Mouse (Mus musculus) urinary bladder, postnatal 4 days (tissue): ENCODE measurements around the gene Tas2r144.

Experiments used
- DNase-seq, 2 experiments: peaks; one replicate each; pipeline ENCODE4 v3.0.0; 2021 to 2022; ENCODE audit warnings: low spot score in 2 of 2

Gene Tas2r144

DNA sequence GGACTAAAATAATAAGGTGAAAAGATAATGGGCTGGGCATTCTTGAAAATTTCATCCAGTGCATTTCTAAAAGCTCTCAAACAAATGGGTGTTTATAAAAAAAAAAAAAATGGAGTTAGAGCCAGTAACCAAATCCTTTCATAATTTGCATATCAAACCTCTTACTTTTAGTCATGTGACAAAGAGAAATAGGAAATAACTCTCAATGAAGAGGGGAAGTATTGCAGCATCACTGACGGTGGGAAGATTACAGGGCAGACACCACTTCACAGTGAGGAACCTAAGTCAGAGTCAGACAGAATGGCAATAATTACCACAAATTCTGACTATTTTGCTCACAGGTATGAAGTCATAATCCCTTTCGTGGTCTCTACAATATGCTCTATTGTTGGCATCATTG, at the start of gene Tas2r144:
Gene Tas2r144, plus strand, starts transcription at position 301 of the 400 bp plus-strand sequence.
- DNase-seq = no peak

DNA sequence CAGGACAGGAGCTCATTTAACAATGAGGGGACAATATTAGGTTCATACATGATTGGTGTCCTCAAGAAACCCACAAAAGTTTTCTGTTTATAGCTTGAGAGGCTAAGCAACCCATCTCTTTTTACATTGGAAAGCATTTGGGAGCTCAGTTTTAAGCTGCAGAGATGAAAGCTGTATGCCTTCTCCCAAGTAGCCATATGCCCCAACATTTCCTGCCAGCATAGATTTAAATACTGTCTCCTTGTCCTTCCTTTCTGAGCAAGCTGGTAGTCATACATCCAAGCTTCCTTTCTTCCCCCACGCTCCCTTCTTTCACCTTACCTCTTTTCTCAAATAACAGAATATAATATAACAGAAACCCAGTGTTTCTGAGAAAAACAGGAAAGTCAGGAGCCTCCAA, 32.7 kb upstream of the Tas2r144 start:
- no peak for DNase-seq

DNA sequence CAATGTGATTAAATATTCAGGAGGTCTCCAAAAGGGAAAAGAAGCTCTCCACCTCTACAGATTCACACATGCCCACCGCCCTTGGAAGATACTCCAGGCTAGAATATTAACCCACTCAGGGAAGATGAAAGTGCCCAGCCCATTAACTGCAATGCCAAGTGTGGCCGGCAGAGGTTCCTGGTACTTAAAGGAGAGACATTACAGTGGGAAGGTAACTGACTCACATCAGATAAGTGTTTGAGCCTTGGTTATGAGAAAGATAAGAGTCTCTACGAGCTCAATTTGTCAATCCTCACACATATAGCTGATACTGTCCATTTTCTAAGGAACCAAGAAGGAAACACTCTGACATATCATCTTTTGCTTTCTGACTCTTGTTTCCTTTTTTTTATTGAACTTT, 28.9 kb upstream of the Tas2r144 start:
- no peak for DNase-seq

DNA sequence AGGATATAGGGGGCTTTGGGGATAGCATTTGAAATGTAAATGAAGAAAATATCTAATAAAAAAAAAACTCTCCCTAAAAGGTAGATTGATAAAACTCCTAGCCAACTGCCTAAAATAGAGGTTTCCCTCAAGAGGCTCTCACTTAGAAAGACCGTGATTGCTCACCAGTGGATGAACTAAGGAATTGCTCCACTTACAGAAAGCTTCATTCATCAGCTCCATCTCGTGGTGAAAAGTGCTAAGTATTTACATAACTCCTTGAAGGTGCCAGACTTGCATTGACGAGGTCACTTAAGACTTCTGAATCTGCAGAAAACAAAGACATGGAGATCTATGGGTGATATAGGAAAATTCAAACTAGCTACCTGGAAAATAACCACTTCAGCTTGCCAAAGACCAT, 17.4 kb upstream of the Tas2r144 start:
- DNase-seq = no peak

DNA sequence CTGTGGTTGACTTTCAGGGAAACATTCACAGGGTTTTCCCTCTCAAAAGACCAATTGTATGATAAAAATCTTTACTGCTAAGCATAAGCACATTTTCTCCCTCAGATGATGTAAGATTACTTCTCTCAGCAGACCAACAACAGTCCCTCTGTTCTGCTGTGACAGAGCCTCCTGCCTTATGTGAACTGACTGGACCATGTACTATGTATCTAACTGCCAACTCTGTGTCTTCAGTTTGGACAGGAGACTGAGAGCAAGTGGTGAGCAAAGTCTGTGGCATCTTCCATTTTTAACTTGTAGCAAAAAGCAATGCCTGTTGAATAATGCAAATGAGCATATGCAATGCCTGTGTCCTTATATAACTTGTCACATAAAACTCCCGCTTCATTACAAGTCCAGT, 15.6 kb upstream of the Tas2r144 start:
- no peak for DNase-seq

DNA sequence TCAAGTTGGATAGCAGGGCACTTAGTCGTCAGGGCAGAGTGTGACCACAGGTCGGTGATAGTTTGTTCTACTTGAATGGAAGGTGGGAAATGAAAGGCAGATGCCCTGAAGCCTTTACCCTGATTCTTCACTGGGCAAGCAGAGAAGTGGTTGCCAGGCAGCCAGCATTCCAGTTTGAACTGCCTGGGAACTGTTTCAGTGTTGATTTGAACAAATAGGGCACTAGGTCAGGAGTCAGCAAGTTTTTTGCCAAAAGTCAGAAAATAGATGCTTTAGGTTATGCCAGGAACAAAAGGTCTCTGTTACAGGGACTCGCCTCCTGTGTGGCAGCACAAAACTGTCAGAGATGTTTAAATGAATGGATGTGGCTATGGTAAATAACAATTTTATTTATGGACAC, 7.2 kb downstream of the Tas2r144 start:
- DNase-seq = no peak

DNA sequence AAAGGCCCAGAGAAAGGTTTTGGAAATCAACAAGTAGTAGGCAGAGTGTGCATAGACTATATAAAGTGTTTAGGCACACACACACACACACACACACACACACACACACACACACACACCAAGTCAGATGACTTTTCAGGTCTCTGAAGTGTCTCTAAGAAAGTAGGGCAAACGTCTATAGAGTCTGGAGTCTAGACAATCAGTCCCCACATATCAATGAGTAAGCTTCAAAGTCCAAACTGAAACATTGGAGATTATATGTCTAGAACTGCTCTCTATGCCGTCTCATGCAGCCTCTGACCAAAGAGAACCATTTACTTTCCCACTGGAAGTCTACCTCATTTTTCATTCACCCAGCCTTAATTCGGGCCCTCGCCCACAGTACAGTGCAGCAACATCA, 9.9 kb downstream of the Tas2r144 start:
- DNase-seq = no peak

DNA sequence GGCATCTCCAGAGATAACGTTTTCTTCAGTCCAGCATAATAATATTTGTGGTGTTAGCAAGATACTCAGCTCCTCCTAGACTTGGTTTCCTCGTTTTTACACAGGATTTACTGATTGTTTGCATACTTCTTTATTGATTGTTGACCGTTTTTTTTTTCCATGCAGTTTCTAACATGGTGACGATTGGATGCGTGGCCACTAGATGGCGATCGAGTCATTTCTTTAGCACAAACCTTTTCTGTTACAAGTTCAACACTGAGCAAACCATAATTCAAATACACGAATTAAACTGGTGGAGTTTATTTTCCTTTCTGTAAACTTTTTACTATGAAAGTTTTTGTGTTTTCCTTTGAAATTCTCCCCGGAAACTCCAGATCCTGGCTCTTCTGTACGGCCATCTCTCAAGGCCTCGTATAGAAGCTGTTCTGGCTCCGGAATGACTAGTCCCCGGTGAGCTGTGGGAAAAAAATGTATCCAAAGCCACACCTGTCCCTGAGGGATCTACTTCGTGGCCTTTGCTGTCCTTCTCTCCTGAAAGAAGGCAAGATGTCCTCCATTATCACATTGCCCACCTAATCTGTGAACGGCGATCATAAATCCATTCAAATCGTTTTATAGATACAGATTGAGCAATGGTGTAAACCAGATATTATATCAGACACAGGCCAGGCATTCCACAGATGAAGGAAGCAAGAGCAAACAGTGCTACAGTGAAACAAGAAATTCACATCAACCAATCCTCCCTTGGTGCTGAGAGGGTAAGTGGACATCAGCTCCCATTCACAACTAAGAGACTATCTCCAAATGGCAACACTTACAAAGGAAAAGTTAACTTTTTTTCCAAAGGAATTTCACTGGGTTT, 12.3 kb downstream of the Tas2r144 start:
- DNase-seq = peak in 1 of 2 experiments; percentile 65

DNA sequence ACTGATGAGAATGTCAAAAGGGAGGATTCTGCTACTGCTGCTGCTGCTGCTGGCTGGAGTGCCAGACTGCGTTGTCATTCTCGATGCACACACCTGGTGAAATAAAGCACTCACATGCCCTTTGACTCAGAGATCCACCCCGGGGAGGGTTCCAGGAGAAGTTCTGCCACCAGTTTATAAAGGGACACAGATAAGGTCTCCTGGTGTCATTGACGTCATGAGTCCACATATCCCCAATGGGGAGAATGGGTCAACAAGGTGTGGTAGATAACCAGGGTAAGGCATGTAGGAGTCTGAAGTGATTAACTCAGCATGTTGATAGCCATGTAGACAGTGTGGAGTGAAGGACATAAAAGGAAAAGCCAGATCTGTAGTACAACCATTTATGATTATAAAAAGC, 14.5 kb downstream of the Tas2r144 start:
- DNase-seq = no peak

DNA sequence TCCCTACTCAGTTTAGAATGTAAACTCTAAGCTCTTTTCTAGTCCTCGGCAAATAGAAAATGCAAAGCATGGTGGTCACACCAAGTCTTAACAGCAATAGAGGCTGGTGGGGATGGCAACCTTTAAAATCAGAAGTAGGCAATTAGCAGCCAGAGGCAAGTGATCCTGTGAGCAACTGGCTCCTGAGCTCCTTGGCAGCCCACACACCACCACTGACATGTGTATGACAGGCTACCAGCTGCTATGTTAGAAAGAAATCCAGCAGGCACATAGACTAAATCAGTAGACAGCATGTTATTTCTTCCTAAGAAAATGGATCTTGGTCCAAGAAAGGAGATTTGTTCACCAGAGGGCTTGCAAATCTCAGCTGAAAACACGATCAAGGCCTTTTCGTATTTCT, 16.1 kb downstream of the Tas2r144 start:
- DNase-seq = no peak

DNA sequence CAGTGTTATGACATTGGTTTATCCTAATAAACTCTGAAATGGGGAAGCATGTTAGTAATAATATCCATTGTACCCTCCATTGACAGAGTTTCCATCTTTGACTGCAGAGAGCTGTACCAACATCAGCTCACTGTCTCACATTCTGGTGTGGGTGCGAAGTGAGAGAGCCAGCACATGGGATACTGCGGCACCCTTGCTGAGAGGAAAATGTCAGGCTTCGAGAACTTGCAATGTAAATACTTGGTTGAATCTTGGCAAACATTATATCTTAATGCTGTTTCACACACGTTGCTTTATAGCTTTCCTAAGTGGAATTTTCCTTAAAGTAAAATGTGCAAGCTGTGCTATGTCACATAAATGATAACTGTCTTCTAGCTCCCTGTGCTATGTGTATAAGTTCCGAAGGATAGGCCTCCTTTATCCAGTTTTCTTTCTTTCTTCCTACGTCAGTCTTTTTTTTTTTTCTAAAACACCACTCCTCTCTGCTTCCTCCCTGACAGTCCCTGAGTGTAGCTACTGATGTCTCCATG, 22.2 kb downstream of the Tas2r144 start:
- no peak for DNase-seq

DNA sequence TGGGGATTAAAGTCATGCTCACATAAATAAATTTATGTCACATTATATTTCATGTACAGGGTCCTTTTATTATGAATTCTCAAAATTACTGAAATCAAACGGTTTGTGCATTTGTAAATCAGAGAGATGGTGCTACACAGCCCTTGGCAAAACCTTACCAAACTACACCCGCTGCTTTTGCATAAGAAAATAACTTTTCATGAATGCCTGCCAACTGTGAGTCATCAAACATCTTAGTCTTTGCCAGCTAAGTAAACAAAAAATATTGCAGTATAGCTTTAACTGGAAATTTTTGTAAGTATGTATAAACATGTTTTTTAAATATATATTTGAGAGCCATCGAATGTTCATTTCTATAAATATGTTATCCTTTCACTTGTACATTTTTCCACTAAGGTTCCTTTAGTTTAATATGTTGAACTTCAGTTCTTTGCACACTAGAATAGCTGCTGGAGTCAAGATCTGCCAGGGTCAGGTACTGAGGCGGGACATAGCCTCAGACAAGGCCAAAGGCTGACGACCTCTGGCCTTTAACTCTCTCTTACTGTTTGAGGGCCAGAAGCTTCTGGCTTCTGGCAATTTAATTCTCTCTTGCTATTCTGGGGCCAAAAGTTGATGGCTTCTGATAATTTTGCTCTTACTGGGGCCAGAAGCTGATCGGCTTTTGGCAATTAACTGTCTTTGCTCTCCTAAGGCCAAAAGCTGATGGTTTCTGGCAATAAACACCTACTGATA, 26.4 kb downstream of the Tas2r144 start:
- DNase-seq = no peak

DNA sequence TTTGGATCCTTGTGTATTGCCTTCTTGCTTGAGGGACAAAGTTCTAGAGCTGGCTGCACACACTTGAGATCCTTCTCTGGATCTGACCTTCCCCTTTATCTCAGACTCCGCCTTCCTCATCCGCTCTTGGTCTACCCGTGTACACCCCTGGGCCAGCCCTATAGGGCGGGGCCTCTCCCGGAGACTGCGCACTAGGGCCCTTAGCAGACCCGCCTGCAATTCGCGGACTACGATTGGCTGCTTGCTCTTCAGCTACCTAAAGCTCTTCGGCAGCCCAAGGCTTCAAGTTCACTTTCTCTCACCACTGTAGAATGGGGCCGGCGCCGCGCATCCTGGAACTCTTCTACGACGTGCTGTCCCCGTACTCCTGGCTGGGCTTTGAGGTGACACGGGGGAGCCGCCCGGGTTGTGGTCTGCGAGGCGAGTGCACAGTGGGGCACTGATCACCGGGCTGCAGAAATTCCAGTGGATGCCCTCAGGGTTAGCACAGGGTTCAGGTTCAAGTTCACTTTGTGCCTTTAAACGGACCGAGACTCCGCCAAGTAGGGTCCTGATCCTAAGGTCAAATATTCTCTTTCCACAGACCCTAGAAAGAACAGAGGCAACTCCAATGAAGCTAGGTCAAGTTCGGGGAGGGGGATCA, 30.7 kb downstream of the Tas2r144 start, which contains the start of gene Gstk1:
Gene Gstk1, plus strand, starts transcription at position 225 of the 643 bp plus-strand sequence.
- DNase-seq = peak; percentile 69 to 75

DNA sequence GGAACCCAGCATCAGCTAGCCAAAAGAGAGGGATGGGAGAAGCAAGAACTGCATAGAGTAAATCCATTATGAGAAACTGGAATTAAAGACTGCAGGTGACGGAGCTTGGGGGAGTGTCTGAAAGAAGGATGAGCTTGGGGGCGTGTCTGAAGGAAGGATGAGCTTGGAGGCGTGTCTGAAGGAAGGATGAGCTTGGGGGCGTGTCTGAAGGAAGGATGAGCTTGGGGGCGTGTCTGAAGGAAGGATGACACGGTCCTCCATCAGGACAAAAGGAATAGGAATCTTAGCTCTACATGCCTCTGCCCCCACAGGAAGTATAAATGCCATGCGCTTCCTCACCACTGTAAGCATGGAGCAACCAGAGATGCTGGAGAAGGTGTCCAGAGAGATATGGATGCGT, 32.0 kb downstream of the Tas2r144 start:
- no peak for DNase-seq

DNA sequence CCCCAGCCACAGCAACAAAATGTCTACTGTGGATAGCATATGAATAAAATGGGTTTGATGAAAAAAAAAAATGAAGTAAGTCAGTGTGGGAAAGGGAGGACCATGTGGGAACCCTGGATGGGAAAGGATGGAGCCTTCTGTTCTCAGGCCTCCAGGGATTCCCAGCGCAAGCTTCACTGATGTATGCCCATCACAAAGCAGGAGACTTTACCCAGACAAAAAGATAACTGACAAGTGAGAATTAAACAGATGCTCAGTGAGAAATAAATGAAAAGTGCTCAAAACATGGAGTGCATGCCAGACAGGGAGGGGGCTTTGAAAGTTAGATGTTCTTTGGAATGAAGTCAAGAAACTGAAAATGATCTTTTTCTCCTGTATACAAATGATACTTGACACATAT, 32.9 kb downstream of the Tas2r144 start:
- DNase-seq = no peak

DNA sequence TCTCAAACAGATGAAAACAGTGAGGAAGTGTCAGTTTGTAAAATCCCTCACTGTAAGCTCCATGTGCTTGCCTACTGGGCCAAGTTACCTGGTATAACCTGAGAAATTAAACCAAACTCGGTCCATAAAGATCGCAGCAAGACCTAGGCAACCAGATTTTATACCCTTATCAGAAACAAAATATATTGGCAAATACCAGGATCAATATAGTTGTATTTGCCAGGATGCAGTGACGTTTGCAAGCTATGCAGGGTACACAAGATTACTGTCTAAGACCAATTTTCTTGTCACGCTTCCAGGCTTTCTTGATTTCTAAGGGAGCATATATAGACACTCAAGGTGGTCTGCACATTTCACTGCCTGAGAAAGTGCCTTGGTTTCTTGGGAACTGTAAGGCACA, 36.7 kb downstream of the Tas2r144 start:
- no peak for DNase-seq

DNA sequence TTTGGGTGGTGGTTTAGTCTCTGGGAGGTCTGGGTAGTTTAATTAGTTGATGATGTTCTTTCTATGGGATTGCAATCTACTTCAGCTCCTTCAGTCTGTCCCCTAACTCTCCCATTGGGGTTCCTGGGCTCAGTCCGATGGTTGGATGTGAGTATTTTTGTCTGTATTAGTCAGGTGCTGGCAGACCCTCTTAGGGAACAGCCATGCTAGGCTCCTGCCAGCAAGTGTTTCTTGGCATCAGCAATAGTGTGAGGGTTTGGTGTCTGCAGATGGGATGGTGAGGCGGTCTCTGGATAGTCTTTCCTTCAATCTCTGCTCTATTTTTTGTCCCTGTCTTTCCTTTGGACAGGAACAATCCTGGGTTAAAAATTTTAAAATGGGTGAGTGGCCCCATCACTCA, 38.0 kb downstream of the Tas2r144 start:
- no peak for DNase-seq

DNA sequence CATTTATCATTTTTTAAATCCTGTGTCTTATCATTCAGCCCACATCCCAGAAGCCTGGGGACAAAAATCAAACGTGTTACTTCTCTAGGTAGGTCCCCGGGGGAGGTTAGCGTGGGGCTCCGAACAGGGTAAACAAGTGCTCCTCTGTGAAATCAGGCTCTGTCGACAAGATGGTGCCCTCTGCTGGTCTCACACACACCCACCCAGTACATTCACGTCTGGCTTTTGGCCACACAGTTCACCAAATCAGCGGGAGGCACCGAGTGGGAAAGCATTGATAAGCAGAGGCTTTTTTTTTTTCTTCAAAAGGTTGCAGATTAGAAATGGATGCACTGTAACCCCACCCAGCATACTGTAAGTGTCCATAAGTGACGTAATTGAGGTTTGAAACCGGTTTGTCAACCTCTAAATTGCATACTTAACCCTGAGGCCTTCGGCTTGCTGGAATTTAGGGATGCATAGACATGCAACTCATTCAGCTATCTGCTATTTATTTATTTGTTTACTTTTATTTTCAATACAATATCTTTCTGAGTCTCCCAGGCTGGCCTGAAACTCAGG, 42.3 kb downstream of the Tas2r144 start:
- no peak for DNase-seq

DNA sequence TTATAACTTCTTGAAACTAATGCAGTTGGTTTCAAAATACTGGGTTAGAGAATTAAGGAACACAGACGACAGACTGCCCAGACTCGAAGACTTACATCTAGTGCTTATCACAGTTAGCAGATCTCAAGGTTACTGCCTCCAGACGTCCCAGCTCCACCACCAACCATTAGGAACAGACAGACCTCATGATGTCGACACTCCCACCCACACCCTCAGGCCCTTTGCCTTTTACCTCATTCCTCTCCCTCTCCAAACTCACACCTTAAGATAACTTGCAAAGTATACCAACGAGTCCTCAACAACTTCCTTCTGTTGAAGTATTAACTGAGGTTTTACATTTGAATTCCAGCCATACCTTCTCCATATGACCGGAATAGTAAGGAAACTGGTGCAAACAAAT, 45.3 kb downstream of the Tas2r144 start:
- DNase-seq = no peak

DNA sequence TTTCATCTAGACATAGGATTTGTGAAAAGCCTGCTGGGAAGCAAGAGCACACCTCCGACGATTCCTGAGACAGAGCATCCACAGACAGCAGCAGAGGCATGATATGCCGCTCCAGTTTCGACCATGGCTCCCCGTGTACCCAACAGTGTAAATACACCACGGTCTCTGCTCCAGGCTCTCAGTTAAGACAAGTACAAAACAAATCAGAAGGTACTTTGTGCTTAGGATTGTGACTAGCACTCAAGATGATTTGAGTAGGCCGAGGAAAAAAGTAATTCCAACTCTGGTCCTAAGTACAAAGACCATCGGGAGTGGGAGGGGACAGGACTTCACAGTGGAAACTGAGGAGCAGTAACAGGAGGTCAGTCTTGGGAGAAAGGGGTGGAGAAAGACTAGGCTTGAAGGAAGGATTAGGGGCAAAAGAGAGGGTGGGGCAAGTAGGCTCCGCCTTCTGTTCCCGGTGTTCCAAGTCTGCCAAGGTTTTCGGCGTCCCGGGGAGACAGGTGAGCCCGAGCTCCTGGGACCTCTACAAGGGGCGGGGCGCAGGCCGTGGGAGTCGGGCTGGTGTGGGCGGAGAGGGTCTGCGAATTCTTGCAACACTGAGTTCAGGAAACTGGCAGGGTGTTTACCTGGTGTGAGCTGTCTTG, 46.5 kb downstream of the Tas2r144 start, which contains the start of gene Tmem139:
Gene Tmem139, plus strand, starts transcription at position 447 of the 647 bp plus-strand sequence.
- DNase-seq = no peak

DNA sequence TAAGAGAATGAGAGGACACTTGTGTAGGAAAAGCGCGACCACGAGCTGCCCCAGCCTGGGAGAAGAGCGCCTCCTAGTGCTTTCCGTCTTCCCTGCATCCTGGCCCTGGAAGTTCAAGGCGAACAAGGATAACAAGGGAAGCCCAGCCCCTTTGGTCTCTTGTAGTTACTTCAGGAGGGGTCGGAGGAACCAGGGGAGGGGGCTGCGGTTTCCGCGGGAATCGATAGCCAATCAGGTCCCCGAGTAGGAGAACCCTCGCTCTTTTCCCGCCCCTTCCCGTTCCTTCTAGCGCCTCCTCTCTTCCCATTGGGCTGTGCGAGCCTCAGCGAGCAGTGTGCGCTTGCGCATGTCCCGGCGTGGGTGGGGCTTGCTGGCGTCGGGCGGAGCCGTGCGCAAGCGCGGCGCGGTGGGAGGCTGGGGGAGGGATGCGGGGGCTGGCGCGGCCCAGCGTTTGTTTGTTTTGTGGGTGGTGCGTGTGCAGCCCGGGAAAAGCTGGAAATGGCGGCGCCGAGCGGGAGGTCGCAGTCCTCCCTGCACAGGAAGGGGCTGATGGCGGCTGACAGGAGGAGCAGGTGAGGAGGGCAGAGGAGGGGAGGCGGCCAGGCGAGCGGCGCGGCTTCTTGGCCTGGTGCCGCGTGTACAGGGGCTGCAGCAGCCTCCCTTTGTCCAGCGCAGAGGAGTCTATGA, 49.6 kb downstream of the Tas2r144 start, which contains the start of gene Casp2:
Gene Casp2, plus strand, starts transcription at position 360 of the 687 bp plus-strand sequence.
- DNase-seq = peak; percentile 97 to 98
